Mouse (Mus musculus) midbrain, embryonic 10.5 days (tissue): ENCODE results near the gene Prok2. TPM values are rescaled to one million over a fixed set of nuclear protein-coding genes. Genes with fewer than 3 reads are reported as not detected.

ENCODE experiments used
- DNase-seq: peaks from one replicate; pipeline ENCODE4 v3.0.0-alpha.2; 2017; ENCODE audit warnings: low spot score
- H3K27ac ChIP-seq: fragments of 300-500 bp; sonication (generic); replicated peaks from 2 replicates; pipeline ENCODE4 v1.5.1; 2016; ENCODE audit warnings: mild to moderate bottlenecking
- H3K27me3 ChIP-seq: fragments of 300-500 bp; sonication (generic); 2 replicates; pipeline ENCODE4 v1.6.1; 2016; ENCODE audit warnings: low read depth, mild to moderate bottlenecking; ENCODE audit not compliant: poor library complexity, severe bottlenecking
- H3K36me3 ChIP-seq: fragments of 300-500 bp; sonication (generic); 2 replicates; pipeline ENCODE4 v1.6.1; 2016; ENCODE audit warnings: mild to moderate bottlenecking, moderate library complexity
- H3K4me1 ChIP-seq: fragments of 300-500 bp; sonication (generic); 2 replicates; pipeline ENCODE4 v1.6.1; 2016
- H3K4me3 ChIP-seq: fragments of 300-500 bp; sonication (generic); 2 replicates; pipeline ENCODE4 v1.5.1; 2016; ENCODE audit warnings: mild to moderate bottlenecking, moderate library complexity
- H3K9me3 ChIP-seq: fragments of 300-500 bp; sonication (generic); replicated peaks from 2 replicates; pipeline ENCODE4 v1.6.1; 2016; ENCODE audit warnings: mild to moderate bottlenecking
- WGBS: fragments of 180-500 bp; shearing (Covaris S2); methylation state at CpG from one replicate; pipeline ENCODE4 v1.1.7; 2016; 5-methylcytosine and 5-hydroxymethylcytosine counted together
- polyA plus RNA-seq: library from polyadenylated mRNA; unstranded; fragments of >200 nt; fragmentation: Nextera tagmentation; extraction: Ambion mirVana; gene quantifications from 2 replicates; pipeline ENCODE4 v1.2.1, GENCODE M21; 2016

Gene Prok2
- not detected in 2 replicates for polyA plus RNA-seq

DNA sequence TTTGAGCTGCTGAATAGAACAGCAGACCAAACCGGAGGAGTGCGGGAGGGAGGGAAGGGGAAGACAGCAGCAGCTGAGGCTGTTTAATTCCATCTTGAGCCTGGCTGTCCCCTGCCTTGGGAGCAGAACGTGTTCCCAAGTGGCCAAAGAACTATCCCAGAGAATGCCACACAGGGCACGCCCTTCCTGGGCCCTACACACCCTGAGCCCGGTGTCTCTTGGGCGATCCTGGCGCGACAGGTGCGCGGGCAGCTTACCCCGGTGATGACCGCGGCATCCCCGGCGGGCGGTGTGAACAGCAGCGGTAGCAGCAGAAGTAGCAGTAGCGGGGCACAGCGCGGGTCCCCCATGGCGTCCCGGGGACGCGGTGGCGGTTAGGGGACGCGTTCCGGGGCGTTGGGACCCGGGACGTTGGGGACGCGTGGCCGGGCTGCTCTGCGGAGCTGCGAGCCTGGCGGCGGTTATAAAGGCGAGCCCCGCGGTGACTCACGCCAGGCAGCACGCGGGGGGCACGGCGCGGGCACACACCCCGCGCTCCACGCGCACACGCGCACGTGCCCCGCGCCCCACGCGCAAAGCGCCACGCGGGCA lies at the start of gene Prok2:
TSS of gene Prok2 (minus strand) at position 422 of the 591 bp plus-strand sequence.
- H3K27ac ChIP-seq = peak within 1 kb of the TSS; percentile 74
- H3K27me3 ChIP-seq = peaks cover 75% of the 10 kb centered on the region

DNA sequence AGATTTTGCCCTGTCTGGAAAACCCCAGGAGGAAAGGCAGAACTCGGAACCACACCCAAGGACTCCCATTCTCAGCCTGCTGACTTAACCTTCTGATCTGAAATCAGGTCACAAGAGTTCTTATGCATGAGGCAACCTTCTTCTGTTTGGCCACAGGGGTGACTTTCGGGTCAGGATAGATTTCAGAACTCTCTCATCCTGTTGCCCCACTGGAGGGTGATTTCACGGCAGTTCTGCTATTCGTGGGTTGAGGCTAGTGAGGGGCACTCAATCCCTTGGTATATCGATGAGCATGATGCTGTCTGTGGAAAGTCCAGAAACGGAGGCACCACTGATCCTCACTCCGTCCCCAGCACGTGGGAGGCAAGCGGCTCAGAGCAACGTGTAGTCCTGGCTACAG lies 48.5 kb upstream of the Prok2 start:
- Histone ChIP-seq H3K9me3 (no peaks in the 10 kb centered on the region), H3K36me3 (no peaks in the 10 kb centered on the region), H3K4me3 (no peak overlapping the region), H3K27me3 (no peaks in the 10 kb centered on the region), H3K27ac (no peak overlapping the region), H3K4me1 (no peaks in the 10 kb centered on the region)
- WGBS = 81% methylated on average over 10 of the region's 10 CpGs
- DNase-seq = no peak

More for the DNA sequence above, at the start of gene Prok2:
- Histone ChIP-seq H3K36me3 (no peaks in the 10 kb centered on the region), H3K4me3 (peak within 1 kb of the TSS; percentile 62), H3K4me1 (peaks cover 19% of the 10 kb centered on the region), H3K9me3 (no peaks in the 10 kb centered on the region)
- under 1% methylated on average over 61 of the region's 61 CpGs for WGBS
- peak; percentile 56 for DNase-seq

DNA sequence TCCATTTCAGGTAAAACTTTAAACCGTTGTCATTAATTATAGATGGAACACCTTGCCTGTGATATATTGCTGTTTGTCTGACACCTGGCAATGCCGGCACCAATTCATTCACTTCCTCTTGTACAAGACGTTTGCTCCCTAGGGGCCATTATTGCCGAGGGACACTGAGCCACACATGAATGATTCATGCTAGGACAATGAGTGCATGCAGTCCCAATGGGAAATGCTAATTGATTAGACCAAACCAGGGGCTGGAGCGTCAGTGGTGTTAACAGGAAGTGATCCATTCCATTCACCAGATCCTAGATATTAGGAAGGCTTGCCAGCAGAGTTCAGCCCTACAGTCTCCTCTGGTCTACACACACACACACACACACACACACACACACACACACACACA lies 42.3 kb upstream of the Prok2 start:
- Histone ChIP-seq H3K4me3 (no peak overlapping the region), H3K27me3 (no peaks in the 10 kb centered on the region), H3K36me3 (no peaks in the 10 kb centered on the region), H3K4me1 (no peaks in the 10 kb centered on the region), H3K27ac (no peak overlapping the region), H3K9me3 (no peaks in the 10 kb centered on the region)
- no peak for DNase-seq
- 68% methylated on average over 5 of the region's 5 CpGs for WGBS

DNA sequence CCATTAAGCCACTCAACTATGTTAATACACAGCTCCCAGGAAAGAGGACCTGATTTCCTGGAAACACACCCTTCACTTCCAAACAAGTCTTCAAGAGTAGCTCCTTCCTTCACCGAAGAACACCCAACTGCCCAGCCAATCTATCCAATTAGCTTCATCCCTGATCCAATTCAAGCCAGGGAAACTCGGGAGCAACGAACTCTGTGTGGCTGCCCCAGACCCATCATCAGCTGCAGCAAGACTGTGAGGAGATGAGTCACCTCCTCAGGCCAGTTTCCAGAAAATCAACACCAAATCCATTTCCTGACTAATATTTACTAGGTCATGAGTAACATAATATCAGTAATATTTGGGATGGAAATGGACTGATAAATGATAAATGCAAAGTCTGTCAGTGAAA lies 38.7 kb upstream of the Prok2 start:
- no peaks in the 10 kb centered on the region for H3K4me1 ChIP-seq
- H3K27me3 ChIP-seq = no peaks in the 10 kb centered on the region
- H3K27ac ChIP-seq = no peak overlapping the region
- 88% methylated on average over 3 of the region's 3 CpGs for WGBS
- no peaks in the 10 kb centered on the region for H3K36me3 ChIP-seq
- no peak for DNase-seq
- H3K9me3 ChIP-seq = no peaks in the 10 kb centered on the region
- no peak overlapping the region for H3K4me3 ChIP-seq

DNA sequence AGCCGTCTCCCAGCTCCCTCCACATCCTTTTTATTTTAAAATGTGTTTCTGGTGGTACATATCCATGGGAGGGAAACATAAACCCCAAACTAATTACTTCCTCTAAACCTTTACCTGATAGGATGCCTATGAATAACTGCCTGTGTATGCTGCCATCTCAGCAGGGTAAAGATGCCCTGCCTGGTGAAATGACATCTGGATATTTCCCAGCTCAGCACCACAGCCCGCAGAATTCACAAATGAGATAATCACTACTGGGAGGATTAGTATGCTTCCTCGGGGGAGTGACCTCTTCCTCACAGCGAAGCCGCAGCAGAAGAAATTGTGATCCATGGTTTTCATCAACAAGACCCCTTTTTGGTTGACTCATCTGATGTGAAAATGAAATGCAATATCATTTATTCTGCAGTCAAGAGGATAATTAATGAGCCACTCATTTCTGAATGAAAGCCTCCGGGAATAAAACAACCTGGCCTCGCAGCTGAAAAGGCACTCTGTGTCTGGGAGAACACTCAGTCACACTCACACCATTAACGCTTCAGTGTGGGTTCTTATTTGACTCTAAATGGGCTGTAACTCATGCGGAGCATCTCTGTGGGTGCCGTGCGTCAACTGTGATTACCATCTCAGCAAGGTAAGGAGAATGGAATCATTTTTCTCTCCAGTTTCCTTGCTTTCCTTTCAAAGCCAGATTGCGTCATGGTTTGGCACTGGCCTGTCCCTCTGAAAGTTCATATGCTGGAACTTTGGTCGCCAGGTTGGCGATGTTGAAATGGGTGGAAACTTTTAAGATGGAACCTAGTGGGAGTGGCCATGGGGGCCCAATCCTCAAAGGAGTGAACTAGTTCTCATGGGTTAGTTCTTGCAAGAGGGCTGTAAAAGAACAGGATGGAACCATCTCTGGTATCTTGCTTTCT lies 36.1 kb upstream of the Prok2 start:
- DNase-seq = no peak
- H3K27ac ChIP-seq = no peak overlapping the region

DNA sequence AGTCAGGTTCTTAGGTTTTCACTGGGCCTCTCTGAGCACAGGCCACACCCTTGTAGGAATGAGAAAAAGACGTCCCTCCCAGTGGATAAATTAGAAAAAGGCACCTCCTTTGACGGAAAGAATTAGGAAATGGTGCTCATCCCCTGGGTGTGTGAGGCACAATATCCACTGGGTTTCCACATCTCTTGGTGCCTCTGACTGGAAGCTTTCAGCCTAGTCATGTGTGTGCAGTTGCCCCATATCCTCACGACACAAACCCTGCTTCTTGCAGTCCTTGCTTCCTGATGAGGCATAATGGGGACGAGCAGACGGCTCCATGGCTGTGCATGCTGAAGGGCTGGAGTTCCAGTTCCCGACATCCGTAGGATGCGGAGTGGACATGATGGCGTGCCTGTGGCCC lies 29.9 kb upstream of the Prok2 start:
- WGBS = 89% methylated on average over 9 of the region's 9 CpGs
- H3K9me3 ChIP-seq = no peaks in the 10 kb centered on the region
- DNase-seq = no peak
- H3K27ac ChIP-seq = no peak overlapping the region
- H3K4me3 ChIP-seq = no peak overlapping the region
- no peaks in the 10 kb centered on the region for H3K36me3 ChIP-seq
- H3K4me1 ChIP-seq = no peaks in the 10 kb centered on the region
- H3K27me3 ChIP-seq = no peaks in the 10 kb centered on the region

More for the DNA sequence above, 36.1 kb upstream of the Prok2 start:
- Histone ChIP-seq H3K27me3 (no peaks in the 10 kb centered on the region), H3K4me1 (no peaks in the 10 kb centered on the region), H3K36me3 (no peaks in the 10 kb centered on the region), H3K9me3 (no peaks in the 10 kb centered on the region), H3K4me3 (no peak overlapping the region)
- WGBS = 82% methylated on average over 14 of the region's 14 CpGs

DNA sequence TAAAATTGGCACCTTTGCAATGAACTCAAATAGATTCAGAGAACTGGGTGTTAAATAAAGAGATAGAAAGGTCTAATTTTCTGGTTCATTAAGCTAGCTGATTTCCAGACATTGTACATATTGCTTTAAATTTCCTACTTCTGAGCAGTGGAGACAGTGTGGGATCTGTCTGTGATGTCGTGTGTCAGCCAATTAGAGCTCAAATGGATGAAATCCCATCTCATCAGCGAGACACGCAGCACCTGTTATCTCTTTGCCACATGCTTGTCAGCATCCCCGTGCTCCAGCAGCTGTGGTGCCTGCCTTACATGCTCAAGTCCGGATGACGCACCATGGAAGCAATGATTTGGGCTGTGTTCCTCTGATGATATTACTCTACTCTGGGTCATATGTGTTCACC lies 25.1 kb upstream of the Prok2 start:
- Histone ChIP-seq H3K4me3 (no peak overlapping the region), H3K4me1 (no peaks in the 10 kb centered on the region), H3K36me3 (no peaks in the 10 kb centered on the region), H3K27ac (no peak overlapping the region), H3K27me3 (no peaks in the 10 kb centered on the region), H3K9me3 (no peaks in the 10 kb centered on the region)
- 89% methylated on average over 6 of the region's 6 CpGs for WGBS
- no peak for DNase-seq

DNA sequence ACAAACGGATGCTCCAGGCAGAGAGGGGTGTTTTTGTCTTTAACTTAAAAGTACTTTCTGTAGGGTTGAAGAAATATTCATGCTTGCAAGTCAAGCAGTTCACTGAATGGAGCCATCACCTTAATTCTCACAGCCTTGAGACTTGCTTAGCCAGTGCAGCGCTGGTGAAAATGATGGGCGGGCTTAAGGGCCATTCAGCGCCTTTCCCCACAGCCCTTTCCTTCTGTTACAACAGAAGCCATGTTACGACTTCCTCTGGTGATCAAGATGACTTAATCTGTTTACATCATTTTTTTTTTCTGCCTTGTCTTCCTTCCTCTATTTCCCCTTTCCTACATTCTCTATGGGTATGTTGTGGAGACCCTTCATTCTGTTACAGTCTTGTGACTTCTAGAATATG lies 20.1 kb upstream of the Prok2 start:
- 78% methylated on average over 5 of the region's 5 CpGs for WGBS
- no peaks in the 10 kb centered on the region for H3K36me3 ChIP-seq
- no peak for DNase-seq

DNA sequence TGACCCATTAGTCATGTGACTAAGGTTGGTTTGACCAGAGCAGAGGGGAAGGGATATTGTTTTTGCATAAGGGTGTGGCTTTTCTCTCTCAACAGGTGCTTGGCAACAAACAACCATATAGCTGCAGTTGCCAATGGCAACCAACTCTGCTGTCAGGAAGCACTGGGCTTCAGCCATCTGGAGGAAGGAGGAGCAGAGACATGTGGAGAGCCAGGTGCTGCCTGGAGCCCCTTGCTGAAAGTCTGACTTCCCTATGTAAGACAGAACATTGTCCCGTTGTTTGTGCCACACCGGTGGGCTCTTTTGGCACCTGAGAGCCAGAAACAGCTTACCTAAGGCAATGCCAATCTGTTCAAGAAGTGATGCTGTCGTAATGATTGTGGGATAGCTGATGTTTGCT lies 16.7 kb upstream of the Prok2 start:
- Histone ChIP-seq H3K4me3 (no peak overlapping the region), H3K36me3 (no peaks in the 10 kb centered on the region), H3K4me1 (no peaks in the 10 kb centered on the region), H3K9me3 (no peaks in the 10 kb centered on the region), H3K27ac (no peak overlapping the region), H3K27me3 (no peaks in the 10 kb centered on the region)
- 86% methylated on average over 3 of the region's 3 CpGs for WGBS
- DNase-seq = no peak

More for the DNA sequence above, 20.1 kb upstream of the Prok2 start:
- Histone ChIP-seq H3K4me1 (no peaks in the 10 kb centered on the region), H3K27me3 (no peaks in the 10 kb centered on the region), H3K9me3 (no peaks in the 10 kb centered on the region), H3K27ac (no peak overlapping the region), H3K4me3 (no peak overlapping the region)

DNA sequence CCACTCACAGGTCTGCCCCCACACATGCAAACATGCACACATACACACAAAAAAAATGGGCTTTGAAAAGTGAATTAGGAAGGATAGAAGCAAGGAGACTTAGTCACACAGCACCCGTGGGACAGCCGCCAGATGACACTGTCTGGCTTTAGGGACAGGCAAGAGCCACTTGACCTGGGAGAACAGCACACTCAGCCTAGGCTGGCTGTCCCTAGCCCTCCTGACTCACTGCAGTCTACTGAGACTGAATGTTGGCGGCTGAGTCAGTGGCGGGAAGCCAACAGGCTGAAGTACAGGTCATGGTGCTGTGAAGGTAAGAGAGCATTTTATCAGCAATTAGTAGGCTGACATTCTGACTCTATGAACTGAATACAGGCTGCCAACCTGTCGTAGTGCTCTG lies 8.5 kb upstream of the Prok2 start:
- H3K27ac ChIP-seq = no peak overlapping the region
- H3K4me3 ChIP-seq = no peak overlapping the region
- H3K9me3 ChIP-seq = no peaks in the 10 kb centered on the region
- WGBS = 83% methylated on average over 5 of the region's 5 CpGs
- DNase-seq = no peak
- H3K36me3 ChIP-seq = no peaks in the 10 kb centered on the region
- H3K4me1 ChIP-seq = peaks cover 5% of the 10 kb centered on the region; the same call in 1 of the 2 replicates
- peaks cover 14% of the 10 kb centered on the region; the same call in 1 of the 2 replicates for H3K27me3 ChIP-seq

DNA sequence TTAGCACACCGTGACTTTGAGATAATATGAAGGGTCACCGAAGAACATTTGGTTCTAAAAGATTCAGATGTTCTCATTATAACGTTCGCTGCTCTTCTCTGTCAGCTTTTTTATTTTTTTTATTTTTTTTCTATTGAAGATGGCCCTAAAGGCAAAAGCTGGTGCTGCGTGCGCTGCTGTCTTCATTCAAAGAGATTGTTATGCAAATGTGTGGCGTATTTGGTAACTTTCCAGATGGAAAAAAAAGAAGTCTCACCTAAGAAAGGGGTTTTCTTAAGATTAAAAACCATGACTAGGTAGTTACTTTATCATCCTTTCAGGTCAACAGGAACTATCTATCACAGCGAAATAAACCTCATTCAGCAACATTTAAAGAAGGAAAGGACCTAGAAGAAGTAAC lies 6.5 kb upstream of the Prok2 start:
- no peak for DNase-seq
- H3K36me3 ChIP-seq = no peaks in the 10 kb centered on the region
- H3K4me1 ChIP-seq = peaks cover 5% of the 10 kb centered on the region; the same call in 1 of the 2 replicates
- H3K27ac ChIP-seq = no peak overlapping the region
- no peaks in the 10 kb centered on the region for H3K9me3 ChIP-seq
- WGBS = 83% methylated on average over 8 of the region's 8 CpGs
- H3K27me3 ChIP-seq = peaks cover 33% of the 10 kb centered on the region
- H3K4me3 ChIP-seq = no peak overlapping the region

DNA sequence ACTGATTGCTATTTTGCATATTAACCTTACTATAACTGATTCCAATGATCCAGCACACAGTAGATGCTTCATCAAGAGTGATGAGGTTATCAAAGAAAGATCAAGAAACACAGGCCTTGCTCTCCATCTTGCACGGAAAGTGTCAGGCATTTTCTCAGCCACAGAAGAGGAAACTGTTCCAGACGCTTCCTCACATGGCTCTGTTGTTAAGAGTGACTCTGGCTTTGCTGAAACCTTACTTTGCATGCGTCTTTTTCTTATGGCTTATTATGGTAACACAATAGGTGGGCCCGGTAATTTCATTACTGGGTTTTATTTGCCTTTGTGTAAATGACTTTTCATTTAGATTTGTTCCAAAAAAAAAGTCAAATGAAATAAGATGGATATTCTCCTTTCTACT lies 5.7 kb upstream of the Prok2 start:
- Histone ChIP-seq H3K27me3 (peaks cover 41% of the 10 kb centered on the region), H3K36me3 (no peaks in the 10 kb centered on the region), H3K9me3 (no peaks in the 10 kb centered on the region), H3K4me1 (peaks cover 4% of the 10 kb centered on the region; the same call in 1 of the 2 replicates), H3K27ac (no peak overlapping the region), H3K4me3 (no peak overlapping the region)
- no peak for DNase-seq
- 83% methylated on average over 4 of the region's 4 CpGs for whole genome bisulfite sequencing

DNA sequence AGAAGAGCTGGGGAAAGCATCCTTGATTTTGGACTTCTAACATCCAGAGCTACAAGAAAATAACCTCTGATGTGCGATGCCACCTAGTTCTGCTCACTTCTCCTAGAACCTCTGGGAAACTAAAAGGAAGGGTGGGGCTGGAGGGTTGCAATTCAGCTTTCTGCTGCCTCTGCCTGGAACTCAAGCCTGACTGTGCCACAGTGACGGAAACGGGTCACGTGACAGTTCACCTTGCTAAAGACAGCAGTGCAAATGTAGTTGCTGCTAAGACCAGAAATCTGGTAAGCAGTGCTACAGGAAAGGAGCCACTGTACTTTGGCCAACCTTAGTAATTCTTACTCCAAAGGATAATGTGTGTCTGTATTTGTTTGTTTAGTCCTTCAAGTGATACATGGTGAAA lies 3.7 kb upstream of the Prok2 start:
- H3K9me3 ChIP-seq = no peaks in the 10 kb centered on the region
- H3K4me1 ChIP-seq = peaks cover 19% of the 10 kb centered on the region
- H3K4me3 ChIP-seq = no peak overlapping the region
- DNase-seq = no peak
- peaks cover 55% of the 10 kb centered on the region for H3K27me3 ChIP-seq
- WGBS = 82% methylated on average over 4 of the region's 4 CpGs
- H3K27ac ChIP-seq = no peak overlapping the region
- H3K36me3 ChIP-seq = no peaks in the 10 kb centered on the region
